Mouse (Mus musculus): ENCODE data around the gene Zdhhc5.

- TF ChIP-seq CTCF (IDR thresholded peaks at IDR 0.05; ENCODE audit: low read depth) = no peak
- no peak for TF ChIP-seq EP300 (IDR thresholded peaks at IDR 0.05; ENCODE audit: low read depth)
These were observed 19.9 kb upstream of the Zdhhc5 start for GRCm38 (mm10) chr2:84734919-84735318.
